Mouse (Mus musculus): ENCODE measurements around the gene Tmem125. TPM values are rescaled to one million over a fixed set of nuclear protein-coding genes. Genes with fewer than 3 reads are reported as not detected.
"Not testable (repeated sequence)": the region's sequence is repeated elsewhere in the genome, so short reads cannot be mapped to it uniquely, and the experiment has no call there.

Gene Tmem125
- polyA plus RNA-seq, 1 experiment from 2014 or later: 0.43 TPM

GRCm38 (mm10) chr4:118516699-118517496 is 26.9 kb downstream of the Tmem125 start:
- 2% methylated on average over 20 of the region's 20 CpGs for WGBS
- Histone ChIP-seq H3K27me3 (replicated peaks) (peaks cover 19% of the 10 kb centered on the region; the same call in 1 of the 2 replicates), H3K27ac (replicated peaks) (no peak overlapping the region), H3K4me1 (peaks cover 17% of the 10 kb centered on the region), H3K36me3 (no peaks in the 10 kb centered on the region), H3K9me3 (no peaks in the 10 kb centered on the region), H3K9ac (no peak overlapping the region), H3K4me2 (peak overlapping the region; percentile 33), H3K4me3 (peak overlapping the region; percentile 12; the same call in 1 of the 2 replicates)
- ATAC-seq (ENCODE audit: extremely low read depth, insufficient number of reproducible peaks, low FRiP score, low TSS enrichment): no peak

GRCm38 (mm10) chr4:118509050-118509449 is 34.8 kb downstream of the Tmem125 start:
- Histone ChIP-seq H3K4me2 (no peak overlapping the region), H3K9me3 (no peaks in the 10 kb centered on the region), H3K4me3 (no peak overlapping the region), H3K4me1 (0 out of 2 replicates have a peak, but pooled peaks cover 3% of the 10 kb centered on the region), H3K36me3 (no peaks in the 10 kb centered on the region), H3K27ac (replicated peaks) (no peak overlapping the region), H3K9ac (no peak overlapping the region), H3K27me3 (replicated peaks) (no peaks in the 10 kb centered on the region)
- WGBS: 18% methylated on average over 6 of the region's 6 CpGs
- no peak for ATAC-seq (ENCODE audit: extremely low read depth, insufficient number of reproducible peaks, low FRiP score, low TSS enrichment)

- not testable (repeated sequence) for H3K36me3 ChIP-seq; H3K27me3 ChIP-seq (replicated peaks); H3K9ac ChIP-seq; H3K27ac ChIP-seq (replicated peaks); H3K4me1 ChIP-seq; ATAC-seq (ENCODE audit: extremely low read depth, insufficient number of reproducible peaks, low FRiP score, low TSS enrichment); H3K4me3 ChIP-seq; H3K9me3 ChIP-seq; H3K4me2 ChIP-seq
- WGBS: 82% methylated on average over 1 of the region's 1 CpGs
Observed at GRCm38 (mm10) chr4:118507171-118507570, 36.7 kb downstream of the Tmem125 start.

GRCm38 (mm10) chr4:118505551-118505950 is 38.3 kb downstream of the Tmem125 start:
- no peaks in the 10 kb centered on the region for H3K4me1 ChIP-seq

GRCm38 (mm10) chr4:118500792-118501191 is 43.1 kb downstream of the Tmem125 start:
- Histone ChIP-seq H3K9ac (no peak overlapping the region), H3K4me1 (no peaks in the 10 kb centered on the region), H3K4me2 (no peak overlapping the region), H3K27ac (replicated peaks) (no peak overlapping the region), H3K4me3 (no peak overlapping the region), H3K27me3 (replicated peaks) (no peaks in the 10 kb centered on the region), H3K36me3 (no peaks in the 10 kb centered on the region), H3K9me3 (no peaks in the 10 kb centered on the region)
- ATAC-seq (ENCODE audit: extremely low read depth, insufficient number of reproducible peaks, low FRiP score, low TSS enrichment): no peak
- 74% methylated on average over 9 of the region's 9 CpGs for WGBS

More at GRCm38 (mm10) chr4:118505551-118505950, 38.3 kb downstream of the Tmem125 start:
- no peak for ATAC-seq (ENCODE audit: extremely low read depth, insufficient number of reproducible peaks, low FRiP score, low TSS enrichment)
- WGBS: 49% methylated on average over 3 of the region's 3 CpGs
- H3K4me2 ChIP-seq: no peak overlapping the region
- H3K27me3 ChIP-seq (replicated peaks): no peaks in the 10 kb centered on the region
- H3K27ac ChIP-seq (replicated peaks): no peak overlapping the region
- no peak overlapping the region for H3K4me3 ChIP-seq
- H3K9me3 ChIP-seq: no peaks in the 10 kb centered on the region
- H3K36me3 ChIP-seq: no peaks in the 10 kb centered on the region
- H3K9ac ChIP-seq: no peak overlapping the region

GRCm38 (mm10) chr4:118500171-118500724 is 43.6 kb downstream of the Tmem125 start:
- no peak for ATAC-seq (ENCODE audit: extremely low read depth, insufficient number of reproducible peaks, low FRiP score, low TSS enrichment)
- Histone ChIP-seq H3K36me3 (no peaks in the 10 kb centered on the region), H3K4me3 (no peak overlapping the region), H3K9me3 (no peaks in the 10 kb centered on the region), H3K4me2 (no peak overlapping the region), H3K4me1 (no peaks in the 10 kb centered on the region), H3K27me3 (replicated peaks) (no peaks in the 10 kb centered on the region), H3K27ac (replicated peaks) (no peak overlapping the region), H3K9ac (no peak overlapping the region)
- 60% methylated on average over 6 of the region's 6 CpGs for WGBS

Other genes starting within 250 kb of the Tmem125 start
- 4.1 and 4.4 TPM in 2 replicates for gene Szt2, start 134.8 kb downstream of the Tmem125 start, polyA plus RNA-seq (2015; fragmentation: Nextera tagmentation; extraction: Ambion mirVana)
- gene Med8, start 134.7 kb downstream of the Tmem125 start, polyA plus RNA-seq (2015; fragmentation: Nextera tagmentation; extraction: Ambion mirVana): 73.2 and 81.3 TPM in 2 replicates
- gene Elovl1, start 116.0 kb downstream of the Tmem125 start, polyA plus RNA-seq (2015; fragmentation: Nextera tagmentation; extraction: Ambion mirVana): 56.4 and 63.2 TPM in 2 replicates
- 171 and 186 TPM in 2 replicates for gene Cdc20, start 106.7 kb downstream of the Tmem125 start, polyA plus RNA-seq (2015; fragmentation: Nextera tagmentation; extraction: Ambion mirVana)
- gene Mpl, start 86.5 kb downstream of the Tmem125 start, polyA plus RNA-seq (2015; fragmentation: Nextera tagmentation; extraction: Ambion mirVana): 2.1 and 2.2 TPM in 2 replicates
- 57.7 and 61.1 TPM in 2 replicates for gene Tie1, start 54.0 kb downstream of the Tmem125 start, polyA plus RNA-seq (2015; fragmentation: Nextera tagmentation; extraction: Ambion mirVana)
- gene 2610528J11Rik, start 17.0 kb downstream of the Tmem125 start, polyA plus RNA-seq (2015; fragmentation: Nextera tagmentation; extraction: Ambion mirVana): 0.36 and 0.75 TPM in 2 replicates
- gene Cfap57, start 76.7 kb upstream of the Tmem125 start, polyA plus RNA-seq (2015; fragmentation: Nextera tagmentation; extraction: Ambion mirVana): 0.31 and 0.53 TPM in 2 replicates
- gene Ebna1bp2, start 76.8 kb upstream of the Tmem125 start, polyA plus RNA-seq (2015; fragmentation: Nextera tagmentation; extraction: Ambion mirVana): 76.0 and 78.9 TPM in 2 replicates
- gene Olfr62, start 114.9 kb upstream of the Tmem125 start, polyA plus RNA-seq (2015; fragmentation: Nextera tagmentation; extraction: Ambion mirVana): not detected in 2 replicates
- gene Olfr1342, start 148.7 kb upstream of the Tmem125 start, polyA plus RNA-seq (2015; fragmentation: Nextera tagmentation; extraction: Ambion mirVana): 0.19 TPM in 1 of 2 replicates, not detected in the other
- not detected in 2 replicates for gene Olfr1341, start 159.5 kb upstream of the Tmem125 start, polyA plus RNA-seq (2015; fragmentation: Nextera tagmentation; extraction: Ambion mirVana)
- not detected in 2 replicates for gene Olfr1340, start 176.1 kb upstream of the Tmem125 start, polyA plus RNA-seq (2015; fragmentation: Nextera tagmentation; extraction: Ambion mirVana)
- gene Olfr1339, start 188.1 kb upstream of the Tmem125 start, polyA plus RNA-seq (2015; fragmentation: Nextera tagmentation; extraction: Ambion mirVana): not detected in 2 replicates
- gene Olfr1338, start 214.7 kb upstream of the Tmem125 start, polyA plus RNA-seq (2015; fragmentation: Nextera tagmentation; extraction: Ambion mirVana): not detected in 2 replicates
- gene Olfr1337, start 238.5 kb upstream of the Tmem125 start, polyA plus RNA-seq (2015; fragmentation: Nextera tagmentation; extraction: Ambion mirVana): not detected in 2 replicates